Mouse (Mus musculus): ENCODE measurements around the gene Vmn1r2. TPM values are rescaled to one million over a fixed set of nuclear protein-coding genes. Genes with fewer than 3 reads are reported as not detected.
"Not testable (repeated sequence)": the region's sequence is repeated elsewhere in the genome, so short reads cannot be mapped to it uniquely, and the experiment has no call there.

The Vmn1r2 gene
- not detected in 2 replicates for total RNA-seq (2012; rRNA removed)

DNA sequence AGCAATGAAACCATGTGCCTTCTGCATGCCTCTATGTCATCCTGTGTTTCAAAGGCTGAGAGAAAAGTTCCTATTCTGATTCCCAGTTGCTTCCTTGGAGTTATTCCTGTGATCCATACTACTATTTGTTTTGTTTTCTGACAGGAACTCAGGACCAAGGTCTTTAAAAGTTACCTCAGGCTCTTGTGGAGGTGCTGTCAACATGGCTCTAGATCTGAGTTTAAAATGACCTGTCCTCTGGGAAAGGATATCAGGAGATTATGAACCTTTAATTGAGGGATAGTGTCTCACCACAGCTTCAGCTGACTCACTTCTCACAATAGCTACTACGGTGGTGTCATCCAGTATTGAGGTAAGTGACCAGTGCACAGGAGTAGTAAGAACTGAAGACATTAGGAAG is at the start of gene Vmn1r2:
Gene Vmn1r2 (plus strand): TSS at position 301 of the 400 bp plus-strand sequence.
- H3K27ac ChIP-seq (ENCODE audit: insufficient read depth, low read depth, low read length, poor library complexity, severe bottlenecking); H3K4me3 ChIP-seq (ENCODE audit: insufficient read depth in 1 of 2, low read depth in 1 of 2, low read length in 2 of 2, poor library complexity in 1 of 2, severe bottlenecking in 1 of 2); DNase-seq (ENCODE audit: low read depth, low spot score); H3K9me3 ChIP-seq (ENCODE audit: control insufficient read depth, insufficient read depth, low read depth, low read length); in situ Hi-C loops (cut with MboI; ENCODE audit: low sequenced_read_pairs in 2 of 2, unreplicated experiment in 2 of 2); H3K4me1 ChIP-seq (ENCODE audit: control insufficient read depth in 2 of 2, insufficient read depth in 2 of 2, low read length in 2 of 2, poor library complexity in 1 of 2); H3K36me3 ChIP-seq (ENCODE audit: control insufficient read depth, insufficient read depth, low read length, poor library complexity, severe bottlenecking); H3K9ac ChIP-seq (ENCODE audit: insufficient read depth, low read depth, low read length, poor library complexity, severe bottlenecking): not testable (repeated sequence)

DNA sequence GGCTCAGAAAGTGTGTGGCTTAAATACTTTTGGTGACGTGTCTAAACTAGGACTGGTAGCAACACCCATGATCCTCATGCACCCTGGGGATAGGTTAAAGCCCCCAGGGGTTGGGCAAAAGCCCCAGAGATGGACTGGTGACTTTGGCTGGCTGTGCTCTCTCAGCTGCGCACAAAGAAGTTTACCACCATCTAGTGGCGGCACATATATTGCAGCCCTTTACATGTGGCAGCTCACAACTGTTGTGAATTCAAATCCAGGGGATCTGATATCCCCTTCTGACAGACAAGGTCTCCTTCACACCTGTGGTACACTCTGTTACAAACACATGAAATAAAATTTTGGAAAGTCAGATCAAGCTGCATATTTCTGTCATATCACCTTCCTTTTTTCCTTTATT is 19.2 kb upstream of the Vmn1r2 start:
- H3K4me3 ChIP-seq (ENCODE audit: insufficient read depth in 1 of 2, low read depth in 1 of 2, low read length in 2 of 2, poor library complexity in 1 of 2, severe bottlenecking in 1 of 2); H3K36me3 ChIP-seq (ENCODE audit: control insufficient read depth, insufficient read depth, low read length, poor library complexity, severe bottlenecking); H3K9me3 ChIP-seq (ENCODE audit: control insufficient read depth, insufficient read depth, low read depth, low read length); H3K4me1 ChIP-seq (ENCODE audit: control insufficient read depth in 2 of 2, insufficient read depth in 2 of 2, low read length in 2 of 2, poor library complexity in 1 of 2); H3K9ac ChIP-seq (ENCODE audit: insufficient read depth, low read depth, low read length, poor library complexity, severe bottlenecking); H3K27ac ChIP-seq (ENCODE audit: insufficient read depth, low read depth, low read length, poor library complexity, severe bottlenecking); in situ Hi-C loops (cut with MboI; ENCODE audit: low sequenced_read_pairs in 2 of 2, unreplicated experiment in 2 of 2); DNase-seq (ENCODE audit: low read depth, low spot score): not testable (repeated sequence)

DNA sequence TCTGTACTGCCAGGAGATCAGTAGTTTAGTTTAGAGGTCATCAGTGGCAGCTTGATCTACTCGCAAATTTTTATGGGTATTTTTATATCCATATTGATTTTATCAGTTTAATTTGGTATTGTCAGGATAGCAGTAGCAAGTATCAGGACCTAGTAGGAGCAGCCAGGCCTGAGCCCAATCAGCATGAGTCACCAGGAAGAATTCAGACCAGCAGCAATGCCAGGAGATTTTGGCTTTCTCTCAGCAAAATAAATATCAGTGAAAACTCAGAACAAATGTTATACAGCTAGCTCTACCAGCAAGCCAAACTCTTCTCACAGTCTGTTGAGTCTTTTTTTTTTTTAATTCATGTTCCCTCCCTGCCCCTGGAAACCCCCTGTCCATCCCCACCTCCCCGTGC is 13.8 kb upstream of the Vmn1r2 start:
- in situ Hi-C loops (cut with MboI; ENCODE audit: low sequenced_read_pairs in 2 of 2, unreplicated experiment in 2 of 2), result not testable (repeated sequence)

DNA sequence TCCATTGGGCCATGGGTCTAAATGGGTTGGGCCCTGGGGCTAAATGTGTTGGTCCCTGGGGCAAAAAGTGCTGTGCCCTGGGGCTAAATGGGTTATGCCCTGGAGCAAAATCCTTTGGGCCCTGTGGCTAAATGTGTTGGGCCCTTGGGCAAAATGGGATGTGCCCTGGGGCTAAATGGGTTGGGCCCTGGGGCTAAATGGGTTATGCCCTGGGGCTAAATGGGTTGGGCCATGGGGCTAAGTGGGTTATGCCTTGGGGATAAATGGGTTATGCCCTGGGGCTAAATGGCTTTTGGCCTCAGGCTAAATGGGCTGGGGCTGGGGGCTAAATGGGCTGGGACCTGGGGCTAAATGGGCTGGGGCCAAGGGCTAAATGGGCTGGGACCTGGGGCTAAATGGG is 2.7 kb upstream of the Vmn1r2 start:
- in situ Hi-C loops (cut with MboI; ENCODE audit: low sequenced_read_pairs in 2 of 2, unreplicated experiment in 2 of 2), result not testable (repeated sequence)

More for the DNA sequence above, 13.8 kb upstream of the Vmn1r2 start:
- H3K9me3 ChIP-seq (ENCODE audit: control insufficient read depth, insufficient read depth, low read depth, low read length); H3K27ac ChIP-seq (ENCODE audit: insufficient read depth, low read depth, low read length, poor library complexity, severe bottlenecking); H3K4me3 ChIP-seq (ENCODE audit: insufficient read depth in 1 of 2, low read depth in 1 of 2, low read length in 2 of 2, poor library complexity in 1 of 2, severe bottlenecking in 1 of 2); H3K9ac ChIP-seq (ENCODE audit: insufficient read depth, low read depth, low read length, poor library complexity, severe bottlenecking); DNase-seq (ENCODE audit: low read depth, low spot score); H3K36me3 ChIP-seq (ENCODE audit: control insufficient read depth, insufficient read depth, low read length, poor library complexity, severe bottlenecking); H3K4me1 ChIP-seq (ENCODE audit: control insufficient read depth in 2 of 2, insufficient read depth in 2 of 2, low read length in 2 of 2, poor library complexity in 1 of 2): not testable (repeated sequence)

DNA sequence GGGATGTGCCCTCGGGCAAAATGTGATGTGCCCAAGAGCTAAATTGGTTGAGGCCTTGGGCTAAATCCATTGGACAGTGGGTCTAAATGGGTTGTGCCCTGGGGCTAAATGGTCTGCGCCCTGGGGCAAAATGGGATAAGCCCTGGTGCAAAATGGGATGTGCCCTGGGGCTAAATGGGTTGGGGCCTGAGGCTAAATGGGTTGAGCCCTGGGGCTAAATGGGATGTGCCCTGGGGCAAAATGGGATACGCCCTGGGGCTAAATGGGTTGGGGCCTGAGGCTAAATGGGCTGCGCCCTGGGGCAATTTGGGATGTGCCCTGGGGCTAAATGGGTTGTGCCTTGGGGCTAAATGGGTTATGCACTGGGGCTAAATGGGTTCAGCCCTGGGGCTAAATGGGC is 2.1 kb upstream of the Vmn1r2 start:
- H3K4me3 ChIP-seq (ENCODE audit: insufficient read depth in 1 of 2, low read depth in 1 of 2, low read length in 2 of 2, poor library complexity in 1 of 2, severe bottlenecking in 1 of 2), result no peak overlapping the region
- H3K36me3 ChIP-seq (ENCODE audit: control insufficient read depth, insufficient read depth, low read length, poor library complexity, severe bottlenecking), result no peaks in the 10 kb centered on the region
- DNase-seq (ENCODE audit: low read depth, low spot score), result no peak
- no peak for TF ChIP-seq ZNF384 (IDR thresholded peaks at IDR 0.05; ENCODE audit: low read depth, low read length)
- no peak for TF ChIP-seq CHD2 (IDR thresholded peaks at IDR 0.05; ENCODE audit: low read depth, low read length)
- no peak for TF ChIP-seq HCFC1 (IDR thresholded peaks at IDR 0.05; ENCODE audit: borderline replicate concordance, insufficient read depth, low read length)
- TF ChIP-seq ZC3H11A (IDR thresholded peaks at IDR 0.05; ENCODE audit: borderline replicate concordance, low read depth, low read length), result no peak
- TF ChIP-seq MAFK (IDR thresholded peaks at IDR 0.05; ENCODE audit: insufficient read depth, low read depth, low read length), result no peak
- H3K4me1 ChIP-seq (ENCODE audit: control insufficient read depth in 2 of 2, insufficient read depth in 2 of 2, low read length in 2 of 2, poor library complexity in 1 of 2), result no peaks in the 10 kb centered on the region
- no peak overlapping the region for H3K27ac ChIP-seq (ENCODE audit: insufficient read depth, low read depth, low read length, poor library complexity, severe bottlenecking)
- no peak overlapping the region for H3K9ac ChIP-seq (ENCODE audit: insufficient read depth, low read depth, low read length, poor library complexity, severe bottlenecking)
- H3K9me3 ChIP-seq (ENCODE audit: control insufficient read depth, insufficient read depth, low read depth, low read length), result no peaks in the 10 kb centered on the region
- in situ Hi-C loops (cut with MboI; ENCODE audit: low sequenced_read_pairs in 2 of 2, unreplicated experiment in 2 of 2), result no loop called here

More for the DNA sequence above, 2.7 kb upstream of the Vmn1r2 start:
- not testable (repeated sequence) for H3K36me3 ChIP-seq (ENCODE audit: control insufficient read depth, insufficient read depth, low read length, poor library complexity, severe bottlenecking); H3K4me1 ChIP-seq (ENCODE audit: control insufficient read depth in 2 of 2, insufficient read depth in 2 of 2, low read length in 2 of 2, poor library complexity in 1 of 2); H3K9me3 ChIP-seq (ENCODE audit: control insufficient read depth, insufficient read depth, low read depth, low read length); H3K9ac ChIP-seq (ENCODE audit: insufficient read depth, low read depth, low read length, poor library complexity, severe bottlenecking); H3K27ac ChIP-seq (ENCODE audit: insufficient read depth, low read depth, low read length, poor library complexity, severe bottlenecking); H3K4me3 ChIP-seq (ENCODE audit: insufficient read depth in 1 of 2, low read depth in 1 of 2, low read length in 2 of 2, poor library complexity in 1 of 2, severe bottlenecking in 1 of 2); DNase-seq (ENCODE audit: low read depth, low spot score)

DNA sequence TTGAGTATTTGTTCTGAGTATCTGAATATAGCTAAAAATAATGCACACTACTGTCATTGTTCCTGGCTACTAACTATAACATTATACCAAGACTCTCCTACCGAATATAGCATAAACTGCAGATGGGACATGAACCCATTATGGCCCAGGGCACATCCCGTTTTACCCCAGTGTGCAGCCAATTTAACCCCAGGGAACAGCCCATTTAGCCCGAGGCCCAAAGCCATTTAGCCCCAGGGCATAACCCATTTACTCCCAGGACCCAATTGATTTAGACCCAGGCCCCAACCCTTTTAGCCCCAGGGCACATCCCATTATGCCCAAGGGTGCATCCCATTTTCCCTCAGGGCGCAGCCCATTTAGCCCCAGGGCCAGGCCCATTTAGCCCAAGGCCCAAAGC is 7.5 kb downstream of the Vmn1r2 start:
- DNase-seq (ENCODE audit: low read depth, low spot score); H3K9me3 ChIP-seq (ENCODE audit: control insufficient read depth, insufficient read depth, low read depth, low read length); H3K9ac ChIP-seq (ENCODE audit: insufficient read depth, low read depth, low read length, poor library complexity, severe bottlenecking); H3K4me3 ChIP-seq (ENCODE audit: insufficient read depth in 1 of 2, low read depth in 1 of 2, low read length in 2 of 2, poor library complexity in 1 of 2, severe bottlenecking in 1 of 2); in situ Hi-C loops (cut with MboI; ENCODE audit: low sequenced_read_pairs in 2 of 2, unreplicated experiment in 2 of 2); H3K27ac ChIP-seq (ENCODE audit: insufficient read depth, low read depth, low read length, poor library complexity, severe bottlenecking); H3K36me3 ChIP-seq (ENCODE audit: control insufficient read depth, insufficient read depth, low read length, poor library complexity, severe bottlenecking); H3K4me1 ChIP-seq (ENCODE audit: control insufficient read depth in 2 of 2, insufficient read depth in 2 of 2, low read length in 2 of 2, poor library complexity in 1 of 2): not testable (repeated sequence)

DNA sequence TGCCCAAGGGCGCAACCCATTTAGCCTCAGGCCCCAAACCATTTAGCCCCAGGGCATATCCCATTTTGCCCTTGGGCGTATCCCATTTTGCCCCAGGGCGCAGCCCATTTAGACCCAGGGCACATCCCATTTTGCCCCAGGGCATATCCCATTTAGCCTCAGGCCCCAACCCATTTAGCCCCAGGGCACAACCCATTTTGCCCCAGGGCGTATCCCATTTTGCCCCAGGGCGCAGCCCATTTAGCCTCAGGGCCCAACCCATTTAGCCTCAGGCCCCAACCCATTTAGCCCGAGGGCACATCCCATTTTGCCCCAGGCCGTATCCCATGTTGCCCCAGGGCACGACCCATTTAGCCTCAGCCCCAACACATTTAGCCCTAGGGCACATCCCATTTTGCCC is 8.6 kb downstream of the Vmn1r2 start:
- not testable (repeated sequence) for H3K9me3 ChIP-seq (ENCODE audit: control insufficient read depth, insufficient read depth, low read depth, low read length); H3K9ac ChIP-seq (ENCODE audit: insufficient read depth, low read depth, low read length, poor library complexity, severe bottlenecking)

DNA sequence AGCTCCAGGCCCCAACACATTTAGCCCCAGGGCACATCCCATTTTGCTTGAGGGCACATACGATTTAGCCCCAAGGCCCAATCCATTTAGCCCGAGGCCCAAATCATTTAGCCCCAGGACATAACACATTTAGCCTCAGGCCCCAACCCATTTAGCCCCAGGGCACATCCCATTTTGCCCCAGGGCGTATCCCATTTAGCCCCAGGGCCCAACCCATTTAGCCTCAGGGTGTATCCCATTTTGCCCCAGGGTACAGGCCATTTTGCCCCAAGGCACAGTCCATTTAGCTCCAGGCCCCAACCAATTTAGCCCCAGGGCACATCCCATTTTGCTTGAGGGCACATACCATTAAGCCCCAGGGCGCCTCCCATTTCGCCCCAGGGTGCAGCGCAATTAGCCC is 9.1 kb downstream of the Vmn1r2 start:
- in situ Hi-C loops (cut with MboI; ENCODE audit: low sequenced_read_pairs in 2 of 2, unreplicated experiment in 2 of 2); H3K9me3 ChIP-seq (ENCODE audit: control insufficient read depth, insufficient read depth, low read depth, low read length): not testable (repeated sequence)

More for the DNA sequence above, 8.6 kb downstream of the Vmn1r2 start:
- in situ Hi-C loops (cut with MboI; ENCODE audit: low sequenced_read_pairs in 2 of 2, unreplicated experiment in 2 of 2); H3K27ac ChIP-seq (ENCODE audit: insufficient read depth, low read depth, low read length, poor library complexity, severe bottlenecking); DNase-seq (ENCODE audit: low read depth, low spot score); H3K4me1 ChIP-seq (ENCODE audit: control insufficient read depth in 2 of 2, insufficient read depth in 2 of 2, low read length in 2 of 2, poor library complexity in 1 of 2); H3K4me3 ChIP-seq (ENCODE audit: insufficient read depth in 1 of 2, low read depth in 1 of 2, low read length in 2 of 2, poor library complexity in 1 of 2, severe bottlenecking in 1 of 2); H3K36me3 ChIP-seq (ENCODE audit: control insufficient read depth, insufficient read depth, low read length, poor library complexity, severe bottlenecking): not testable (repeated sequence)

More for the DNA sequence above, 9.1 kb downstream of the Vmn1r2 start:
- not testable (repeated sequence) for H3K36me3 ChIP-seq (ENCODE audit: control insufficient read depth, insufficient read depth, low read length, poor library complexity, severe bottlenecking); H3K9ac ChIP-seq (ENCODE audit: insufficient read depth, low read depth, low read length, poor library complexity, severe bottlenecking); DNase-seq (ENCODE audit: low read depth, low spot score); H3K4me3 ChIP-seq (ENCODE audit: insufficient read depth in 1 of 2, low read depth in 1 of 2, low read length in 2 of 2, poor library complexity in 1 of 2, severe bottlenecking in 1 of 2); H3K4me1 ChIP-seq (ENCODE audit: control insufficient read depth in 2 of 2, insufficient read depth in 2 of 2, low read length in 2 of 2, poor library complexity in 1 of 2); H3K27ac ChIP-seq (ENCODE audit: insufficient read depth, low read depth, low read length, poor library complexity, severe bottlenecking)

Measured in ES-E14 (cell line).